Mouse (Mus musculus): ENCODE measurements at regions not wholly inside any gene's neighbourhood (a gene's known extent, or its start where the extent isn't known, plus 50 kb on each side); places are given as distances from the start of the nearest gene placed in this dataset.
A peak's percentile ranks its signal among the peaks of the same experiment; 100 is the strongest.

DNA sequence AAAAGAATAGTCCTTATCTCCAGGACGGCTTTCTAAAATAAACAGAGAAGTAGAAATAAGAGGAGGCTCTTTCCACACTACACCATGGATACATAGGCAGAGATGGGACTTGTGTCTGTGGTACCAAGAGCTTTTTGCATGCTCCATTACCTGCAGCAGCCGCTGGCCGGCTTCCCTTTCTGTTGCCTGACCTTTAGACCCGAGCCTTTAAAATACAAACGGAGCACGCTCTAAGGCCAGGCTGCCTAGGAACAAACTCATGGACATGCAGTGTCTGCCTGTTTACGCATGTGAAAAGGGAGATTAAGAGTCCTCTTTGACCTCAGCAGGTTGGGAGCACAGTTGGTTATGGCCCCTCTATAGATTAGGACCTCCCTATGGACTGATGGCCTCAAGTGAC lies 81.1 kb upstream of the Egr2 start:
- no peaks in the 10 kb centered on the region for H3K36me3 ChIP-seq (ENCODE audit: control insufficient read depth, insufficient read depth, low read length)
- no peak overlapping the region for H3K4me2 ChIP-seq
- H3K27me3 ChIP-seq (ENCODE audit: control insufficient read depth, insufficient read depth, low read length), result no peaks in the 10 kb centered on the region
- 62% methylated on average over 7 of the region's 7 CpGs for WGBS (ENCODE audit: insufficient replicate concordance)
- no peak overlapping the region for H3K27ac ChIP-seq (ENCODE audit: low read depth, low read length)
- H3K9ac ChIP-seq (ENCODE audit: low read depth, low read length), result no peak overlapping the region
- H3K4me3 ChIP-seq (ENCODE audit: low read depth, low read length), result no peak overlapping the region
- peaks cover 5% of the 10 kb centered on the region; the same call in 1 of the 2 replicates for H3K4me1 ChIP-seq (ENCODE audit: control insufficient read depth, insufficient read depth, low read length)
- ATAC-seq (replicated peaks; ENCODE audit: insufficient number of reproducible peaks, low FRiP score, low TSS enrichment), result no peak
- H3K9me3 ChIP-seq (replicated peaks; ENCODE audit: control insufficient read depth, low read length), result no peaks in the 10 kb centered on the region

GRCm38 (mm10) chr10:67458447-67459272 lies 76.6 kb upstream of the Egr2 start:
- Histone ChIP-seq H3K27me3 (ENCODE audit: control insufficient read depth, insufficient read depth, low read length) (no peaks in the 10 kb centered on the region), H3K9me3 (replicated peaks; ENCODE audit: control insufficient read depth, low read length) (no peaks in the 10 kb centered on the region), H3K4me2 (peak overlapping the region; percentile 57), H3K27ac (ENCODE audit: low read depth, low read length) (no peak overlapping the region), H3K9ac (ENCODE audit: low read depth, low read length) (0 out of 2 replicates have a peak overlapping the region, but pooled peaks have one; percentile 28), H3K4me1 (ENCODE audit: control insufficient read depth, insufficient read depth, low read length) (peaks cover 5% of the 10 kb centered on the region; the same call in 1 of the 2 replicates), H3K36me3 (ENCODE audit: control insufficient read depth, insufficient read depth, low read length) (no peaks in the 10 kb centered on the region), H3K4me3 (ENCODE audit: low read depth, low read length) (no peak overlapping the region)
- no peak for ATAC-seq (replicated peaks; ENCODE audit: insufficient number of reproducible peaks, low FRiP score, low TSS enrichment)
- 22% methylated on average over 22 of the region's 22 CpGs for WGBS (ENCODE audit: insufficient replicate concordance)

- H3K4me3 ChIP-seq (ENCODE audit: low read depth, low read length), result no peak overlapping the region
- ATAC-seq (replicated peaks; ENCODE audit: insufficient number of reproducible peaks, low FRiP score, low TSS enrichment), result no peak
- no peaks in the 10 kb centered on the region for H3K36me3 ChIP-seq (ENCODE audit: control insufficient read depth, insufficient read depth, low read length)
- WGBS (ENCODE audit: insufficient replicate concordance), result 45% methylated on average over 1 of the region's 1 CpGs
- no peak overlapping the region for H3K27ac ChIP-seq (ENCODE audit: low read depth, low read length)
- no peak overlapping the region for H3K9ac ChIP-seq (ENCODE audit: low read depth, low read length)
- H3K4me2 ChIP-seq, result no peak overlapping the region
- no peaks in the 10 kb centered on the region for H3K27me3 ChIP-seq (ENCODE audit: control insufficient read depth, insufficient read depth, low read length)
- H3K9me3 ChIP-seq (replicated peaks; ENCODE audit: control insufficient read depth, low read length), result no peaks in the 10 kb centered on the region
- peaks cover 5% of the 10 kb centered on the region; the same call in 1 of the 2 replicates for H3K4me1 ChIP-seq (ENCODE audit: control insufficient read depth, insufficient read depth, low read length)
These were observed 74.0 kb upstream of the Egr2 start for GRCm38 (mm10) chr10:67461321-67461720.

- Histone ChIP-seq H3K9ac (ENCODE audit: low read depth, low read length) (no peak overlapping the region), H3K4me3 (ENCODE audit: low read depth, low read length) (no peak overlapping the region), H3K4me1 (ENCODE audit: control insufficient read depth, insufficient read depth, low read length) (peaks cover 5% of the 10 kb centered on the region; the same call in 1 of the 2 replicates), H3K27ac (ENCODE audit: low read depth, low read length) (no peak overlapping the region), H3K9me3 (replicated peaks; ENCODE audit: control insufficient read depth, low read length) (no peaks in the 10 kb centered on the region), H3K36me3 (ENCODE audit: control insufficient read depth, insufficient read depth, low read length) (no peaks in the 10 kb centered on the region), H3K27me3 (ENCODE audit: control insufficient read depth, insufficient read depth, low read length) (no peaks in the 10 kb centered on the region), H3K4me2 (no peak overlapping the region)
- no peak for ATAC-seq (replicated peaks; ENCODE audit: insufficient number of reproducible peaks, low FRiP score, low TSS enrichment)
- 38% methylated on average over 1 of the region's 1 CpGs for WGBS (ENCODE audit: insufficient replicate concordance)
These were observed 73.4 kb upstream of the Egr2 start for GRCm38 (mm10) chr10:67461862-67462261.

GRCm38 (mm10) chr10:67468724-67469123 lies 66.6 kb upstream of the Egr2 start:
- Histone ChIP-seq H3K27ac (ENCODE audit: low read depth, low read length) (no peak overlapping the region), H3K9ac (ENCODE audit: low read depth, low read length) (no peak overlapping the region), H3K4me3 (ENCODE audit: low read depth, low read length) (no peak overlapping the region), H3K27me3 (ENCODE audit: control insufficient read depth, insufficient read depth, low read length) (no peaks in the 10 kb centered on the region), H3K4me2 (peak overlapping the region; percentile 19; the same call in 1 of the 2 replicates), H3K4me1 (ENCODE audit: control insufficient read depth, insufficient read depth, low read length) (no peaks in the 10 kb centered on the region), H3K36me3 (ENCODE audit: control insufficient read depth, insufficient read depth, low read length) (no peaks in the 10 kb centered on the region), H3K9me3 (replicated peaks; ENCODE audit: control insufficient read depth, low read length) (no peaks in the 10 kb centered on the region)
- WGBS (ENCODE audit: insufficient replicate concordance), result 33% methylated on average over 8 of the region's 8 CpGs
- no peak for ATAC-seq (replicated peaks; ENCODE audit: insufficient number of reproducible peaks, low FRiP score, low TSS enrichment)

GRCm38 (mm10) chr10:67473016-67473415 lies 62.3 kb upstream of the Egr2 start:
- no peak for ATAC-seq (replicated peaks; ENCODE audit: insufficient number of reproducible peaks, low FRiP score, low TSS enrichment)
- Histone ChIP-seq H3K9me3 (replicated peaks; ENCODE audit: control insufficient read depth, low read length) (no peaks in the 10 kb centered on the region), H3K4me3 (ENCODE audit: low read depth, low read length) (no peak overlapping the region), H3K4me1 (ENCODE audit: control insufficient read depth, insufficient read depth, low read length) (no peaks in the 10 kb centered on the region), H3K9ac (ENCODE audit: low read depth, low read length) (no peak overlapping the region), H3K36me3 (ENCODE audit: control insufficient read depth, insufficient read depth, low read length) (no peaks in the 10 kb centered on the region), H3K4me2 (no peak overlapping the region), H3K27ac (ENCODE audit: low read depth, low read length) (no peak overlapping the region), H3K27me3 (ENCODE audit: control insufficient read depth, insufficient read depth, low read length) (no peaks in the 10 kb centered on the region)
- WGBS (ENCODE audit: insufficient replicate concordance), result 90% methylated on average over 6 of the region's 6 CpGs

- Histone ChIP-seq H3K9ac (ENCODE audit: low read depth, low read length) (no peak overlapping the region), H3K9me3 (replicated peaks; ENCODE audit: control insufficient read depth, low read length) (no peaks in the 10 kb centered on the region), H3K4me2 (no peak overlapping the region), H3K4me1 (ENCODE audit: control insufficient read depth, insufficient read depth, low read length) (no peaks in the 10 kb centered on the region), H3K36me3 (ENCODE audit: control insufficient read depth, insufficient read depth, low read length) (no peaks in the 10 kb centered on the region), H3K4me3 (ENCODE audit: low read depth, low read length) (no peak overlapping the region), H3K27me3 (ENCODE audit: control insufficient read depth, insufficient read depth, low read length) (no peaks in the 10 kb centered on the region), H3K27ac (ENCODE audit: low read depth, low read length) (no peak overlapping the region)
- no peak for ATAC-seq (replicated peaks; ENCODE audit: insufficient number of reproducible peaks, low FRiP score, low TSS enrichment)
- WGBS (ENCODE audit: insufficient replicate concordance), result 63% methylated on average over 2 of the region's 2 CpGs
These were observed 60.9 kb upstream of the Egr2 start for GRCm38 (mm10) chr10:67474336-67474735.

DNA sequence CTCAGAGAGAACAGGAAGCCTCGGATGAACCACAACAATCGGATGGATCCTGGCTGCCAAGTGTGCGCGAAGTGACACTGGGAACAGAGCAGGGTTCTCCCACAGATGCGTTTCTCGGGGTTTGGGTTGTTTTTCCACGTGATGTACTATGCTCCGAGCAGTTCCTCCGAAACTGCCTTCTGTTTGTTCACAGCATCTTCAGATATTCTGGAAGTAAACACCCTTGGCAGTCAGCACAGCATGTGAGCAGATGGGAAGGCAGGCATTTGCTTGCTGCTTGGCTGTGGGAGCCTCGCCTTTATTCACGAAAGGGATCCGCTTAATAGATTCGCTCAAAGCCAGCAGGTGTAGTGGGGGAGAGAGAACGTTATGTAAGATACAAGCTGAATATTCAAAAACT lies 53.0 kb upstream of the Egr2 start:
- no peaks in the 10 kb centered on the region for H3K27me3 ChIP-seq (ENCODE audit: control insufficient read depth, insufficient read depth, low read length)
- H3K4me3 ChIP-seq (ENCODE audit: low read depth, low read length), result no peak overlapping the region
- H3K9me3 ChIP-seq (replicated peaks; ENCODE audit: control insufficient read depth, low read length), result peaks cover 7% of the 10 kb centered on the region; the same call in 1 of the 2 replicates
- H3K4me2 ChIP-seq, result no peak overlapping the region
- no peaks in the 10 kb centered on the region for H3K4me1 ChIP-seq (ENCODE audit: control insufficient read depth, insufficient read depth, low read length)
- H3K36me3 ChIP-seq (ENCODE audit: control insufficient read depth, insufficient read depth, low read length), result no peaks in the 10 kb centered on the region
- H3K27ac ChIP-seq (ENCODE audit: low read depth, low read length), result no peak overlapping the region
- 68% methylated on average over 14 of the region's 14 CpGs for WGBS (ENCODE audit: insufficient replicate concordance)
- H3K9ac ChIP-seq (ENCODE audit: low read depth, low read length), result no peak overlapping the region
- ATAC-seq (replicated peaks; ENCODE audit: insufficient number of reproducible peaks, low FRiP score, low TSS enrichment), result no peak

DNA sequence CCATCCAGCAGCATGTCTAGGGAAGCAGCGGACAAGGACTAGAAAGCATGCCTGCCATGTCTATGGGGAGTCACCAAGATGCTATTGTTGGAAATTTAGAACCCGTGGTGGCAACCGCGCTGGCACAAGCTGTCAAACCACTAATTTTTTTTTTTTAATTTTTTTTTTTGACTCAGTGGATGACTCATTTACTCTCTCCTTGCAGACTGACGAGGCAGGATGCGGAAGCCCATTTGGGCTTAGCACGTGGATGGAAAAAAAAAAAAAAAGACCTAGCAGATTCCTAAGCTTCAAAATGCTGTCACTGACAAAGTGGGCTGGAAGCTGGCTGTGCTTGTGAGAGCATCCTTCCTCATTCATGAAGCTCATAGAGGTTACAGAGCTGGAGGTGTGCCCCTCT lies 51.9 kb upstream of the Egr2 start:
- peaks cover 7% of the 10 kb centered on the region; the same call in 1 of the 2 replicates for H3K9me3 ChIP-seq (replicated peaks; ENCODE audit: control insufficient read depth, low read length)
- H3K36me3 ChIP-seq (ENCODE audit: control insufficient read depth, insufficient read depth, low read length), result no peaks in the 10 kb centered on the region
- WGBS (ENCODE audit: insufficient replicate concordance), result 72% methylated on average over 7 of the region's 7 CpGs

More for the DNA sequence above, 51.9 kb upstream of the Egr2 start:
- Histone ChIP-seq H3K4me3 (ENCODE audit: low read depth, low read length) (no peak overlapping the region), H3K27ac (ENCODE audit: low read depth, low read length) (no peak overlapping the region), H3K9ac (ENCODE audit: low read depth, low read length) (no peak overlapping the region), H3K27me3 (ENCODE audit: control insufficient read depth, insufficient read depth, low read length) (no peaks in the 10 kb centered on the region), H3K4me1 (ENCODE audit: control insufficient read depth, insufficient read depth, low read length) (no peaks in the 10 kb centered on the region), H3K4me2 (no peak overlapping the region)
- ATAC-seq (replicated peaks; ENCODE audit: insufficient number of reproducible peaks, low FRiP score, low TSS enrichment), result no peak
